Comparison of ENCODE assay signal across 17 mouse cellular contexts in genomic region chr5:96536937-96537336, GRCm38 (mm10).
"Had no signal": no experiment of that assay in that cellular context is flagged by ENCODE, and none has a peak within 500 bp of the region (broad histone marks: within the 10 kb centered on the region; RNA-seq: fewer than 3 reads in every experiment).

No protein-coding gene starts in this region.

- H3K4me2 ChIP-seq: limb, embryonic 15.5 days; lung, embryonic 15.5 days; midbrain, embryonic 12.5 days; midbrain, embryonic 15.5 days; neural tube, embryonic 12.5 days; stomach, embryonic 15.5 days had no signal

- H3K9me3 ChIP-seq: limb, embryonic 15.5 days; lung, embryonic 15.5 days; megakaryocyte, embryonic 14.5 days; midbrain, embryonic 12.5 days; midbrain, embryonic 15.5 days; neural tube, embryonic 12.5 days; stomach, embryonic 15.5 days had no signal

- DNase-seq: lung, adult 2 months; lung, postnatal 14 days; lung, postnatal 36 days; right cerebral cortex, postnatal 14 days; thymus, adult 2 months; thymus, postnatal 25 days; thymus, postnatal 4 days had no signal

- H3K4me3 ChIP-seq: limb, embryonic 15.5 days; lung, embryonic 15.5 days; megakaryocyte, embryonic 14.5 days; midbrain, embryonic 12.5 days; midbrain, embryonic 15.5 days; neural tube, embryonic 12.5 days; stomach, embryonic 15.5 days had no signal

- ATAC-seq: lung, postnatal 0 days; midbrain, embryonic 15.5 days had no signal

- H3K27ac ChIP-seq: limb, embryonic 15.5 days; lung, embryonic 15.5 days; macrophage; midbrain, embryonic 12.5 days; midbrain, embryonic 15.5 days; neural tube, embryonic 12.5 days; stomach, embryonic 15.5 days; stomach, postnatal 0 days had no signal

- H3K9ac ChIP-seq: limb, embryonic 15.5 days; lung, embryonic 15.5 days; midbrain, embryonic 12.5 days; midbrain, embryonic 15.5 days; neural tube, embryonic 12.5 days; stomach, embryonic 15.5 days had no signal

- H3K36me3 ChIP-seq: limb, embryonic 15.5 days; lung, embryonic 15.5 days; midbrain, embryonic 12.5 days; midbrain, embryonic 15.5 days; neural tube, embryonic 12.5 days; stomach, embryonic 15.5 days had no signal

- H3K27me3 ChIP-seq: limb, embryonic 15.5 days; lung, embryonic 15.5 days; megakaryocyte, embryonic 14.5 days; midbrain, embryonic 12.5 days; midbrain, embryonic 15.5 days; neural tube, embryonic 12.5 days; stomach, embryonic 15.5 days had no signal

- H3K4me1 ChIP-seq: lung, embryonic 15.5 days; megakaryocyte, embryonic 14.5 days; midbrain, embryonic 12.5 days; midbrain, embryonic 15.5 days; neural tube, embryonic 12.5 days; stomach, embryonic 15.5 days had no signal
